Mouse (Mus musculus) liver, postnatal 0 days (tissue): ENCODE measurements at regions not wholly inside any gene's neighbourhood (a gene's known extent, or its start where the extent isn't known, plus 50 kb on each side); places are given as distances from the start of the nearest gene placed in this dataset.

Source experiments
- ATAC-seq: fragments of 200-750 bp; cut with Nextera tagmentation; 2 replicates; pipeline ENCODE4 v1.8.0; 2017; ENCODE audit warnings: mild to moderate bottlenecking, moderate library complexity
- DNase-seq: peaks from one replicate; pipeline ENCODE4 v3.0.0-alpha.2; 2016
- H3K27ac ChIP-seq: fragments of 300-500 bp; sonication (generic); 2 replicates; pipeline ENCODE4 v1.5.1; 2014; ENCODE audit warnings: antibody characterized with exemption, moderate library complexity, mild to moderate bottlenecking, low read depth
- H3K27me3 ChIP-seq: fragments of 300-500 bp; sonication (generic); 2 replicates; pipeline ENCODE4 v1.6.1; 2014; ENCODE audit warnings: low read length, control low read depth, mixed read lengths; ENCODE audit not compliant: insufficient read depth
- H3K36me3 ChIP-seq: fragments of 300-500 bp; sonication (generic); replicated peaks from 2 replicates; pipeline ENCODE4 v1.6.1; 2014; ENCODE audit warnings: mild to moderate bottlenecking, control low read depth, low read length, moderate library complexity, mixed read lengths; ENCODE audit not compliant: insufficient read depth
- H3K4me1 ChIP-seq: fragments of 300-500 bp; sonication (generic); 2 replicates; pipeline ENCODE4 v1.6.1; 2014; ENCODE audit warnings: antibody characterized with exemption, mild to moderate bottlenecking, control low read depth; ENCODE audit not compliant: insufficient read depth
- H3K4me2 ChIP-seq: fragments of 300-500 bp; sonication (generic); 2 replicates; pipeline ENCODE4 v1.6.1; 2014; ENCODE audit warnings: low read depth, mild to moderate bottlenecking, low read length, moderate library complexity, mixed read lengths
- H3K4me3 ChIP-seq: fragments of 300-500 bp; sonication (generic); 2 replicates; pipeline ENCODE4 v1.5.1; 2014; ENCODE audit warnings: low read depth, low read length
- H3K9ac ChIP-seq: fragments of 300-500 bp; sonication (generic); replicated peaks from 2 replicates; pipeline ENCODE4 v1.6.1; 2014; ENCODE audit warnings: mild to moderate bottlenecking, moderate library complexity
- H3K9me3 ChIP-seq: fragments of 300-500 bp; sonication (generic); 2 replicates; pipeline ENCODE4 v1.6.1; 2016; ENCODE audit warnings: mild to moderate bottlenecking, control low read depth, low read length, mixed read lengths
- CTCF ChIP-seq: sonication (generic); IDR thresholded peaks from 2 replicates; pipeline ENCODE4 v1.5.1; 2016; ENCODE audit warnings: antibody characterized with exemption, low read depth
- EP300 ChIP-seq: IDR thresholded peaks from 2 replicates; pipeline ENCODE4 v1.6.1; 2016; ENCODE audit warnings: antibody characterized with exemption, low read depth, mild to moderate bottlenecking
- WGBS: fragments of 180-500 bp; shearing (Covaris S2); extraction: QIAGEN DNeasy Blood & Tissue Kit; methylation state at CpG from one replicate; pipeline ENCODE4 v1.1.7; 2014; ENCODE audit not compliant: insufficient replicate concordance; 5-methylcytosine and 5-hydroxymethylcytosine counted together

DNA sequence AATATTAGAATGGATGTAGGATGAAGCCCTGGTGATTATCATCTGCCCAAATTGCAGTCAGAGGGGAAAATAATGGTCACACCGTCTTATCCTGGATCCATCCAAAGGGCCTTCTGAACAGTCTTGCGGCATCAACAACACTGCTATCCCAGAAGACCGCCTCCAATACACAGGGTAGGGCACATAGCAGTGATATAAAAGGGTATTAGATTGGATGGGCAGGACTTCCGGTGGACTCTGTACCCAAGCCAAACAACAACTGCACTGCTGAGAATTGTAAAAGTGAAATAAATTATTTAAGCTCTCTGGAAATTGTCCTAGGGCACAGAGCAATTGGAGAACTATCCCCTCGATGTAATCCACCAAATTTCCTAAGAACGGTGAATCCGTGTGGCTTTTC lies 173.0 kb upstream of the Klf7 start:
- TF ChIP-seq CTCF: no peak
- no peak for TF ChIP-seq EP300
- Histone ChIP-seq H3K4me3 (no peak overlapping the region), H3K36me3 (no peaks in the 10 kb centered on the region), H3K4me1 (peaks cover 9% of the 10 kb centered on the region), H3K9me3 (no peaks in the 10 kb centered on the region), H3K27me3 (no peaks in the 10 kb centered on the region), H3K4me2 (no peak overlapping the region), H3K27ac (peak overlapping the region; percentile 67; the same call in 1 of the 2 replicates), H3K9ac (no peak overlapping the region)
- 56% methylated on average over 7 of the region's 7 CpGs for WGBS
- ATAC-seq (no peak), DNase-seq (no peak)

GRCm38 (mm10) chr1:64288812-64289447 lies 166.8 kb upstream of the Klf7 start:
- TF ChIP-seq EP300 (no peak), CTCF (no peak)
- Histone ChIP-seq H3K4me2 (no peak overlapping the region), H3K4me1 (no peaks in the 10 kb centered on the region), H3K4me3 (no peak overlapping the region), H3K27ac (no peak overlapping the region), H3K9me3 (no peaks in the 10 kb centered on the region), H3K27me3 (no peaks in the 10 kb centered on the region), H3K9ac (no peak overlapping the region), H3K36me3 (no peaks in the 10 kb centered on the region)
- ATAC-seq: no peak
- DNase-seq: no peak
- WGBS: 70% methylated on average over 12 of the region's 12 CpGs

DNA sequence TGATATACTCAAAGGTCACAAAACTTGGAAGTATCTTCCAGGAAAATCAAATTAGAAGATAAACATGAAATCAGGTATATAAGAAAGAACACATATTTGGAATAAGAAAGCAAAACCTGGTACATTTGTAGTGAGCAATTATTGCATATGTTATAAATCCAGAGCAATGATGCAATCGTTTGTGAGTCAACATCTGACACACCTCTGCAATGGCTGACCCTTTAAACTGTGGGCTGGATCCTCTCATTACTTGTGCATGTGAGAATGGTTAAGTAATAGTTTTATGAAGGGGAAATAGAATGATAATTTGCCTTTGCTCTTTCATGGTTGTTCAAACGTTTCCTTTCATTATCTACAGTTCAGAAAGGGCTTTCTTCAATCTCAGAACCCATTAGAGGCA lies 165.0 kb upstream of the Klf7 start:
- H3K36me3 ChIP-seq: no peaks in the 10 kb centered on the region
- no peaks in the 10 kb centered on the region for H3K9me3 ChIP-seq
- DNase-seq (no peak), ATAC-seq (no peak)
- no peak overlapping the region for H3K9ac ChIP-seq
- H3K4me2 ChIP-seq: no peak overlapping the region
- WGBS: 57% methylated on average over 2 of the region's 2 CpGs
- H3K4me3 ChIP-seq: no peak overlapping the region
- TF ChIP-seq EP300 (no peak), CTCF (no peak)
- H3K27ac ChIP-seq: no peak overlapping the region
- no peaks in the 10 kb centered on the region for H3K27me3 ChIP-seq
- H3K4me1 ChIP-seq: no peaks in the 10 kb centered on the region

- Histone ChIP-seq H3K9me3 (no peaks in the 10 kb centered on the region), H3K36me3 (no peaks in the 10 kb centered on the region), H3K4me1 (no peaks in the 10 kb centered on the region), H3K27ac (no peak overlapping the region), H3K9ac (no peak overlapping the region), H3K4me3 (no peak overlapping the region), H3K27me3 (no peaks in the 10 kb centered on the region), H3K4me2 (no peak overlapping the region)
- DNase-seq (no peak), ATAC-seq (no peak)
- TF ChIP-seq EP300 (no peak), CTCF (no peak)
- WGBS: 73% methylated on average over 8 of the region's 8 CpGs
Observed at GRCm38 (mm10) chr1:64284656-64285055, 162.6 kb upstream of the Klf7 start.

GRCm38 (mm10) chr1:64275865-64276264 lies 153.8 kb upstream of the Klf7 start:
- Histone ChIP-seq H3K4me2 (no peak overlapping the region), H3K4me3 (no peak overlapping the region), H3K4me1 (no peaks in the 10 kb centered on the region), H3K27me3 (no peaks in the 10 kb centered on the region), H3K9ac (no peak overlapping the region), H3K27ac (no peak overlapping the region), H3K36me3 (no peaks in the 10 kb centered on the region), H3K9me3 (no peaks in the 10 kb centered on the region)
- no peak for TF ChIP-seq CTCF
- TF ChIP-seq EP300: no peak
- ATAC-seq: no peak
- no peak for DNase-seq

- no peaks in the 10 kb centered on the region for H3K27me3 ChIP-seq
- no peaks in the 10 kb centered on the region for H3K36me3 ChIP-seq
- no peaks in the 10 kb centered on the region for H3K9me3 ChIP-seq
- 57% methylated on average over 3 of the region's 3 CpGs for WGBS
- no peak for DNase-seq
- no peak overlapping the region for H3K4me2 ChIP-seq
- H3K4me1 ChIP-seq: no peaks in the 10 kb centered on the region
- no peak for ATAC-seq
- no peak overlapping the region for H3K4me3 ChIP-seq
- H3K27ac ChIP-seq: no peak overlapping the region
- H3K9ac ChIP-seq: no peak overlapping the region
- TF ChIP-seq EP300: no peak
- TF ChIP-seq CTCF: no peak
Observed at GRCm38 (mm10) chr1:64275086-64275802, 153.2 kb upstream of the Klf7 start.
